Comparison of ENCODE assay signal across 10 mouse cellular contexts in the genomic region with DNA sequence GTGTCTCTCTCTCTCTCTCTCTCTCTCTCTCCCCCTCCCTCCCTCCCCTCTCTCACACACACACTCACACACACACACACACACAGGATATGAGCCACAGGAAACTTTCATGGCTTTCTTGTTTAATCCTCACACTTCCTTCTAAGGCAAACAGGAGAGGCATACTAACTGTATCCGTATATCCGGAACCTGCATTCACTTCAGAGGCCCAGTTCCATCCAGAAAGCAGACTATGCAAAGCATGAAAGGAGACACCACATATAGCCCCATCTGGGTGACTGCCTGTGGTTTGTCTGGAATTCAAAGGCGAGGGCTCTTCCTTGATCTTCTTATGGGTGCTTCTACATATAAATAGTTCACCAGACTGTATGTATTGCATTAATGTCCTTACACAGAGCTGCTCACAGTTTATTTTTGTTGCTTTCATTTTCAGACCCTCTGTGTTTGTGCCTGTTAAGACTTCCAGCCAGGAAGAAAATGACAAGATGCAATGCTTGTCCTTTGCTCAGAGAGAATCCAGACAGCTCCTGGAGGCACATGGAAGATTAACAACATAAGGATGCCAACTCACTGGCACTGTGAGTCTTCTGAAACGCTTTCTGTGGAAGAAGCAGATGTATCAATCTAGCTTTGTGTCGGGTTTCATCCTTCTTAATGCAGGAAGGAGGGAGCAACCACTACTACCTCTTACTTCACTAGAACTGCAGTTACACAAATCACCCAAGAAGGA. TPM values are rescaled to one million over a fixed set of nuclear protein-coding genes. Genes with fewer than 3 reads are reported as not detected.
DNase-seq lines count a peak whose midpoint lies in the region; ATAC-seq and TF ChIP-seq lines count a peak whose summit lies in the region.
"Had no signal": no experiment of that assay in that cellular context is flagged by ENCODE, and none has a peak within 500 bp of the region (broad histone marks: within the 10 kb centered on the region; RNA-seq: fewer than 3 reads in every experiment).

No protein-coding gene starts in this region.

- intact Hi-C loops in heart, postnatal 25 days (cut with DNase I): no loop called here

- no peaks in the 10 kb centered on the region for H3K27me3 ChIP-seq in heart, embryonic 12.5 days (replicated peaks)
- H3K27me3 ChIP-seq in thymus, adult 2 months (ENCODE audit: control insufficient read depth, insufficient read depth, low read length): no peaks in the 10 kb centered on the region

- no peak for DNase-seq in heart, postnatal 25 days (ENCODE audit: low spot score)
- DNase-seq in thymus, postnatal 0 days (ENCODE audit: low spot score): peak; percentile 57
- no peak for DNase-seq in thymus, adult 2 months
- DNase-seq in induced T-regulatory cell, adult 2 months (ENCODE audit: low read depth): peak; percentile 40
- peak; percentile 61 for DNase-seq in telencephalon, adult 2 months (ENCODE audit: low read depth, low spot score)
- DNase-seq in natural killer cell, adult 2 months (ENCODE audit: low spot score in 2 of 2): no peak
- no peak for DNase-seq in urinary bladder, postnatal 14 days (ENCODE audit: low spot score)
- DNase-seq: cerebellum, adult 2 months; kidney, adult 11 months had no signal

- no peak overlapping the region for H3K4me3 ChIP-seq in heart, embryonic 12.5 days
- no peak overlapping the region for H3K4me3 ChIP-seq in thymus, adult 2 months (ENCODE audit: control insufficient read depth, insufficient read depth, low read length)

- H3K4me1 ChIP-seq in heart, embryonic 12.5 days (replicated peaks): peaks cover 95% of the 10 kb centered on the region
- H3K4me1 ChIP-seq in thymus, adult 2 months (replicated peaks; ENCODE audit: control insufficient read depth, insufficient read depth, low read length): peaks cover 51% of the 10 kb centered on the region

- peaks cover 16% of the 10 kb centered on the region for H3K36me3 ChIP-seq in heart, embryonic 12.5 days
- H3K36me3 ChIP-seq in thymus, adult 2 months (ENCODE audit: control insufficient read depth, insufficient read depth, low read length): no peaks in the 10 kb centered on the region

- ATAC-seq in heart, embryonic 12.5 days (ENCODE audit: insufficient number of reproducible peaks, low FRiP score): no peak

- peak overlapping the region; percentile 42; the same call in 1 of the 2 replicates for H3K9ac ChIP-seq in heart, embryonic 12.5 days

- TF ChIP-seq CTCF in thymus, adult 2 months (IDR thresholded peaks at IDR 0.05; ENCODE audit: borderline replicate concordance, control insufficient read depth, extremely low read depth, insufficient read depth, low read length, poor library complexity): no peak

- H3K27ac ChIP-seq in heart, embryonic 12.5 days (ENCODE audit: poor library complexity, severe bottlenecking): peak overlapping the region; percentile 99
- no peak overlapping the region; the same call in 1 of the 2 replicates for H3K27ac ChIP-seq in thymus, adult 2 months (ENCODE audit: control insufficient read depth, insufficient read depth, low read length)

- no peak overlapping the region for H3K4me2 ChIP-seq in heart, embryonic 12.5 days

- 50% methylated on average over 5 of the region's 5 CpGs for WGBS in heart, embryonic 12.5 days
- 38% methylated on average over 5 of the region's 5 CpGs for WGBS in thymus, adult 2 months

- H3K9me3 ChIP-seq in heart, embryonic 12.5 days (replicated peaks): no peaks in the 10 kb centered on the region

- no peak for TF ChIP-seq POLR2A in thymus, adult 2 months (IDR thresholded peaks at IDR 0.05; ENCODE audit: control insufficient read depth, extremely low read depth, insufficient read depth, low read length, poor library complexity)

RNA-seq across cellular contexts. Expression of a gene that starts 18.5 kb away (rescaled TPM):
- polyA plus RNA-seq in heart, embryonic 12.5 days (2016; fragmentation: Nextera tagmentation; extraction: Ambion mirVana): 317 and 318 TPM in 2 replicates
- total RNA-seq in heart, postnatal 25 days (2021): 100 to 1,000 TPM in 1 of 2 experiments, 10 to 100 TPM in 1; 77.0 to 101 TPM
- polyA plus RNA-seq in thymus, postnatal 0 days (2015; fragmentation: Nextera tagmentation; extraction: Ambion mirVana): 133 and 138 TPM in 2 replicates
- 243 and 268 TPM in 2 replicates for polyA plus RNA-seq in thymus, adult 2 months (2012; rRNA removed)

RNA-seq across cellular contexts. Expression of a gene that starts 38.0 kb away (rescaled TPM):
- 254 and 255 TPM in 2 replicates for polyA plus RNA-seq in heart, embryonic 12.5 days (2016; fragmentation: Nextera tagmentation; extraction: Ambion mirVana)
- total RNA-seq in heart, postnatal 25 days (2021): 100 to 1,000 TPM; 148 to 164 TPM
- polyA plus RNA-seq in thymus, postnatal 0 days (2015; fragmentation: Nextera tagmentation; extraction: Ambion mirVana): 497 and 515 TPM in 2 replicates
- 362 and 396 TPM in 2 replicates for polyA plus RNA-seq in thymus, adult 2 months (2012; rRNA removed)

RNA-seq across cellular contexts. Expression of a gene that starts 38.2 kb away (rescaled TPM):
- 5.8 and 6.5 TPM in 2 replicates for polyA plus RNA-seq in heart, embryonic 12.5 days (2016; fragmentation: Nextera tagmentation; extraction: Ambion mirVana)
- 1 to 10 TPM in 1 of 2 experiments, under 1 TPM in 1; 0.44 to 1.3 TPM for total RNA-seq in heart, postnatal 25 days (2021)
- 76.3 and 78.2 TPM in 2 replicates for polyA plus RNA-seq in thymus, postnatal 0 days (2015; fragmentation: Nextera tagmentation; extraction: Ambion mirVana)
- polyA plus RNA-seq in thymus, adult 2 months (2012; rRNA removed): 155 and 164 TPM in 2 replicates

Comparison
In these comparisons a context has a peak if more than half of its experiments do, and no peak if none do; other contexts are left out.
1. DNase-seq: peak in thymus, postnatal 0 days (single experiment), induced T-regulatory cell, adult 2 months (single experiment) and telencephalon, adult 2 months (single experiment); none in heart, postnatal 25 days (single experiment), thymus, adult 2 months (single experiment), natural killer cell, adult 2 months (0 of 2) and urinary bladder, postnatal 14 days (single experiment).
2. RNA of a gene that starts 38.2 kb away (polyA plus RNA-seq): 155 to 164 TPM in thymus, adult 2 months and 76.3 to 78.2 TPM in thymus, postnatal 0 days; 5.8 to 6.5 TPM in heart, embryonic 12.5 days; every median in the first group is over 10 times any median in the second.